Mouse (Mus musculus) ovary, adult 2 months (tissue): ENCODE measurements around the gene Shcbp1. TPM values are rescaled to one million over a fixed set of nuclear protein-coding genes. Genes with fewer than 3 reads are reported as not detected.

ENCODE experiments used
- polyA plus RNA-seq: library from polyadenylated mRNA; depleted of rRNA; stranded (reverse); fragments of >200 nt; gene quantifications from 2 replicates; pipeline ENCODE4 v1.2.3, GENCODE M21; 2012; rRNA removed

Gene Shcbp1
- polyA plus RNA-seq, result 0.28 and 0.52 TPM in 2 replicates

DNA sequence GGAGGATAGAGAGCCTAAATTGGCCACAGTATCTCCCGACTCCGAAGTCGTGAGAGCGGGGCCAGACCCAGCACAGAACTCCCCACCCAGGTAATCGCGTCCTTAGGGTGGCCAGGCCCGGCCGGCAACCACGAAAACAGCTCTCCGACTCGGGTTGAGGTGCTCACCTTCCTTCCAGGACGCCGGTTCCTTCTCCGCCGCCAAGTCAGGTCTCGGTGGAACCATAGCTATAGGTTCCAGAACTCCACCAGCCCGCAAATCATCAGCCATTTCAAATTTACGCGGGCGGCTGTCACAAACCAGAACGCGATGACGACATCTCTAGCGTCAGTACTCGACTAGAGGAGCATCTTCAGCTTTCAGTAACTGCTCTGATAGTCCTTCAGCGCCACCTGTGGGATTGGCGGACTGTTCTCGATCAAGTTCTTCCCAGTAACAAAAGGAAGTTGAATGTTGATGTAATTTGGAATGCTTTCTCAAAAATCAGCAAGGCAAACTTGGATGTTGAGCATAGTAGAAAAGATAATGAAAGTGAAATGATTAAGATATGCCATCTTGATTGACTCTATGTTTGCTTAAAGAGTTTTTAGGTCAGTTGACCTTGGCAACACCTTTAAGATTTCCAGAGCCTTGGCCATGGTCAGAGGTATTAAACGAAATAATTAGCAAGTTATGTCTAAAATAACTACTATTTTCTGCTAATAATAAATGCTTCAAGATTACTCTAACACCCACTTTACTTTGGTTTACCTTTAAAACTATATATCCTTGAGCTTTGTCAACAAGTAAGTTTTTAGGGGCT, at the start of gene Shcbp1:
TSS of gene Shcbp1 (minus strand) at position 314 of the 802 bp plus-strand sequence.

Other genes starting within 250 kb of the Shcbp1 start
- gene Zfp958, start 166.4 kb downstream of the Shcbp1 start, polyA plus RNA-seq, result 0.52 and 0.53 TPM in 2 replicates